Mouse (Mus musculus) hindbrain, embryonic 11.5 days (tissue): ENCODE results near the gene Olfr464. TPM values are rescaled to one million over a fixed set of nuclear protein-coding genes. Genes with fewer than 3 reads are reported as not detected.

Experiments
- ATAC-seq: fragments of 200-750 bp; cut with Nextera tagmentation; 2 replicates; pipeline ENCODE4 v1.8.0; 2017; ENCODE audit warnings: mild to moderate bottlenecking, moderate TSS enrichment, moderate library complexity; ENCODE audit not compliant: low FRiP score
- DNase-seq: peaks from one replicate; pipeline ENCODE4 v3.0.0-alpha.2; 2015; ENCODE audit warnings: low spot score
- H3K27ac ChIP-seq: fragments of 300-500 bp; sonication (generic); 2 replicates; pipeline ENCODE4 v1.5.1; 2014; ENCODE audit warnings: mild to moderate bottlenecking, low read depth, low read length
- H3K27me3 ChIP-seq: fragments of 300-500 bp; sonication (generic); 2 replicates; pipeline ENCODE4 v1.6.1; 2014; ENCODE audit warnings: mild to moderate bottlenecking, low read length, moderate library complexity, mixed read lengths; ENCODE audit not compliant: control insufficient read depth, insufficient read depth
- H3K36me3 ChIP-seq: fragments of 300-500 bp; sonication (generic); 2 replicates; pipeline ENCODE4 v1.6.1; 2014; ENCODE audit warnings: mild to moderate bottlenecking, low read length, moderate library complexity, mixed read lengths; ENCODE audit not compliant: control insufficient read depth, insufficient read depth
- H3K4me1 ChIP-seq: fragments of 300-500 bp; sonication (generic); replicated peaks from 2 replicates; pipeline ENCODE4 v1.6.1; 2014; ENCODE audit warnings: low read length, mixed read lengths; ENCODE audit not compliant: control insufficient read depth, insufficient read depth
- H3K4me2 ChIP-seq: fragments of 300-500 bp; sonication (generic); replicated peaks from 2 replicates; pipeline ENCODE4 v1.6.1; 2014; ENCODE audit warnings: mild to moderate bottlenecking, low read depth, low read length
- H3K4me3 ChIP-seq: fragments of 300-500 bp; sonication (generic); 2 replicates; pipeline ENCODE4 v1.5.1; 2014; ENCODE audit warnings: low read depth, low read length
- H3K9ac ChIP-seq: fragments of 300-500 bp; sonication (generic); 2 replicates; pipeline ENCODE4 v1.6.1; 2014; ENCODE audit warnings: low read depth, low read length
- H3K9me3 ChIP-seq: fragments of 300-500 bp; sonication (generic); 2 replicates; pipeline ENCODE4 v1.6.1; 2016; ENCODE audit warnings: low read length; ENCODE audit not compliant: control insufficient read depth
- whole genome bisulfite sequencing: fragments of 180-500 bp; shearing (Covaris S2); extraction: QIAGEN DNeasy Blood & Tissue Kit; methylation state at CpG from one replicate; pipeline ENCODE4 v1.1.7; 2014; 5-methylcytosine and 5-hydroxymethylcytosine counted together
- polyA plus RNA-seq: library from polyadenylated mRNA; unstranded; fragments of >200 nt; fragmentation: Nextera tagmentation; extraction: Ambion mirVana; gene quantifications from 2 replicates; pipeline ENCODE4 v1.2.1, GENCODE M21; 2014

Gene Olfr464
- polyA plus RNA-seq, 1 experiment from 2014 or later, result not detected

DNA sequence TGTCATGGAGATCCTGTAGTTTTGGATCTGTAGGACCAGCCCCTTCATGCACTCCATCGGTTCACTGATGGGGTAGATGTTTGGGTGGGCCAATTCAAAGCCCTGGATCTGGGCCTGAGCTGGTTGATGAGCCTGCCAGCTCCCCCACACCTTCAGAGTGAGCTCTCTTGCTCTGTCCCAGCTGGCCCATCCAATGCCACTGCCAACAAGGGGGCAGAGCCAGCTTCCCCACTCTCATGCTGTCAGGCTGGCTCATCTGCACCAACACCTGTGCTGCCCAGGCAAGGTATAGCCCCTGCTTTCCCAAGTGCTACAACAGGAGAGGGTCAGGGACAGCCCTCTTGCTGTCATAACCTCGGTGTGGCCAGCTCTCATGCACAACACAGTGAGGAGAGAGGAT, 13.0 kb upstream of the Olfr464 start:
- ATAC-seq (no peak), DNase-seq (no peak)
- Histone ChIP-seq H3K9ac (no peak overlapping the region), H3K4me1 (no peaks in the 10 kb centered on the region), H3K27me3 (no peaks in the 10 kb centered on the region), H3K36me3 (no peaks in the 10 kb centered on the region), H3K9me3 (no peaks in the 10 kb centered on the region), H3K4me2 (no peak overlapping the region), H3K27ac (no peak overlapping the region), H3K4me3 (no peak overlapping the region)
- WGBS, result 82% methylated on average over 2 of the region's 2 CpGs

DNA sequence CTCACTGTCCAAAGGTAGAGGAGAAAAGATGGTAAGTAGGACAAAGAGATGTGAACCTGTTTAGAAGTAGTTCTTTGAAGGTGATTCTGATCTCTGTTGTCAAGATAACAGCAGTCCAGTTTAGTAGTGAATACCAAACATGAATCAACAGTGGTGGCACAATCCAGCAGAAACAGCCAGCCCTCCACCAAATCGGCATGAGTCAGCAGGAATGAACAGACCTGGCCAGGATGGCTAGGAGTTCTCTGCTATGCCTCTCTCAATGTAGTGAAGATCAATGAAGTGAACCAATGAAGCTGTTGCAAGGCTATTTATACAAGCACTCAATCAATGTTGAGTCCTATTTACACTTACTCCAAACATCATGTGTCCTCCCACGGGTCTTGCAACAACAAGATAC, 9.6 kb upstream of the Olfr464 start:
- DNase-seq (no peak), ATAC-seq (no peak)
- H3K9me3 ChIP-seq, result no peaks in the 10 kb centered on the region
- 91% methylated on average over 2 of the region's 2 CpGs for WGBS
- H3K36me3 ChIP-seq, result no peaks in the 10 kb centered on the region
- H3K9ac ChIP-seq, result no peak overlapping the region
- no peaks in the 10 kb centered on the region for H3K27me3 ChIP-seq
- no peak overlapping the region for H3K4me2 ChIP-seq
- H3K4me3 ChIP-seq, result no peak overlapping the region
- no peaks in the 10 kb centered on the region for H3K4me1 ChIP-seq
- no peak overlapping the region for H3K27ac ChIP-seq

GRCm38 (mm10) chr11:87920301-87920700, 466 bp downstream of the Olfr464 start:
- DNase-seq (no peak), ATAC-seq (no peak)
- no peaks in the 10 kb centered on the region for H3K9me3 ChIP-seq
- H3K4me3 ChIP-seq, result no peak overlapping the region
- H3K27ac ChIP-seq, result no peak overlapping the region
- H3K4me1 ChIP-seq, result no peaks in the 10 kb centered on the region
- WGBS, result 67% methylated on average over 2 of the region's 2 CpGs
- H3K27me3 ChIP-seq, result no peaks in the 10 kb centered on the region
- no peaks in the 10 kb centered on the region for H3K36me3 ChIP-seq
- H3K4me2 ChIP-seq, result no peak overlapping the region
- H3K9ac ChIP-seq, result no peak overlapping the region

GRCm38 (mm10) chr11:87916005-87916404, 4.8 kb downstream of the Olfr464 start:
- H3K4me3 ChIP-seq, result no peak overlapping the region
- H3K4me2 ChIP-seq, result no peak overlapping the region
- H3K36me3 ChIP-seq, result no peaks in the 10 kb centered on the region
- no peak for ATAC-seq
- no peak for DNase-seq
- WGBS, result 94% methylated on average over 1 of the region's 1 CpGs
- H3K27ac ChIP-seq, result no peak overlapping the region
- H3K9me3 ChIP-seq, result no peaks in the 10 kb centered on the region
- no peak overlapping the region for H3K9ac ChIP-seq
- H3K4me1 ChIP-seq, result no peaks in the 10 kb centered on the region
- no peaks in the 10 kb centered on the region for H3K27me3 ChIP-seq

- Histone ChIP-seq H3K9ac (no peak overlapping the region), H3K9me3 (no peaks in the 10 kb centered on the region), H3K27me3 (no peaks in the 10 kb centered on the region), H3K4me1 (no peaks in the 10 kb centered on the region), H3K36me3 (no peaks in the 10 kb centered on the region), H3K4me2 (no peak overlapping the region), H3K4me3 (no peak overlapping the region), H3K27ac (no peak overlapping the region)
- ATAC-seq (no peak), DNase-seq (no peak)
- 74% methylated on average over 3 of the region's 3 CpGs for WGBS
Observed at GRCm38 (mm10) chr11:87904331-87904730, 16.4 kb downstream of the Olfr464 start.

DNA sequence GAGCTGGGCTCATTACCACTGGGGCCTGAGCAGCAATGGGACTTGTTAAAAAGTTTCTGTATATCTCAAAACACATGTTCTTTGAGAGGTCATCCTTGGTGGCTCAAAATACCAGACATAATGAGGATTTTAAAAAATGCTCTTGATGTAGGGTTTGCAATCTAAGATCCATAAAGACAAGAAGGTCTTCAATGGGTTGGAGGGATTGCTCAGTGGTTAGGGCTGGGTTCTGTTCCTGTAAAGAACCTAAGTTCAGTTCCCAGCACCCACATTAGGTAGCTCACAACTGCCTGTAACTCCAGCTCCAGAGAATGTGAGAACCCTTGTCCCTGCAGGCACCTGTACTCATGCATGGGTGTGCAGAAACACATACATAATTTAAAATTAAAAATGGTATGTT, 23.5 kb downstream of the Olfr464 start, which contains the start of gene Olfr463:
Olfr463 (minus strand) TSS at position 101 of the 400 bp plus-strand sequence.
- H3K27ac ChIP-seq, result no peak within 1 kb of the TSS
- H3K4me1 ChIP-seq, result no peaks in the 10 kb centered on the region
- H3K27me3 ChIP-seq, result no peaks in the 10 kb centered on the region
- ATAC-seq, result no peak
- H3K4me2 ChIP-seq, result no peak within 1 kb of the TSS
- no peak within 1 kb of the TSS for H3K9ac ChIP-seq
- H3K9me3 ChIP-seq, result no peaks in the 10 kb centered on the region
- no peak within 1 kb of the TSS for H3K4me3 ChIP-seq
- no peaks in the 10 kb centered on the region for H3K36me3 ChIP-seq
- DNase-seq, result no peak

- Histone ChIP-seq H3K4me1 (no peaks in the 10 kb centered on the region), H3K9me3 (no peaks in the 10 kb centered on the region), H3K27me3 (no peaks in the 10 kb centered on the region), H3K9ac (no peak within 1 kb of the TSS), H3K36me3 (no peaks in the 10 kb centered on the region), H3K27ac (no peak within 1 kb of the TSS), H3K4me3 (no peak within 1 kb of the TSS), H3K4me2 (no peak within 1 kb of the TSS)
- WGBS, result 86% methylated on average over 6 of the region's 6 CpGs
- no peak for DNase-seq
- no peak for ATAC-seq
Observed at GRCm38 (mm10) chr11:87892168-87892567, 28.6 kb downstream of the Olfr464 start, which contains the start of gene Olfr462. Olfr462 (minus strand) TSS chr11:87892268.

- no peaks in the 10 kb centered on the region for H3K27me3 ChIP-seq
- H3K4me1 ChIP-seq, result no peaks in the 10 kb centered on the region
- no peaks in the 10 kb centered on the region for H3K36me3 ChIP-seq
- DNase-seq, result no peak
- H3K9me3 ChIP-seq, result no peaks in the 10 kb centered on the region
- no peak overlapping the region for H3K4me3 ChIP-seq
- no peak overlapping the region for H3K27ac ChIP-seq
- H3K4me2 ChIP-seq, result no peak overlapping the region
- H3K9ac ChIP-seq, result no peak overlapping the region
- no peak for ATAC-seq
- 85% methylated on average over 5 of the region's 5 CpGs for WGBS
Observed at GRCm38 (mm10) chr11:87884856-87885255, 35.9 kb downstream of the Olfr464 start.

DNA sequence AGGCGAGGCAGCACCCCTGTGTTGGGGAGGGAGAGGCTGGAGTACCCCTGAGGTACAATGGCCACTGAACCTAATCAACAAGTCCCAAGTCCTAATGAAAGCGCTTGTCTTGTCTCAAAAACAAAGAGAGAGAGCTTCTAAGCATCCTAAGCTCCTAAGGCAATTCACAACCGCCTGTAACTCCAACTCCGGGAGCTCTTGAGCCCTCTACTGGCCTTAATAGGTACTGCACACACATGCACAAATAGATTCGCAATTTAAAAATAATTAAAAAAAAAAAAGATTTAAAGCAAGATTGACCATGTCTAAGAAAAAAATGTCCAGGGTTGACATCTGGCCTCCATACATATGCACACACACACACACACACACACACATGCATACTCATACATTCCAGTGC, 37.3 kb downstream of the Olfr464 start:
- peak; percentile 32 for DNase-seq

More for the DNA sequence above, 37.3 kb downstream of the Olfr464 start:
- 49% methylated on average over 5 of the region's 5 CpGs for WGBS
- Histone ChIP-seq H3K9me3 (no peaks in the 10 kb centered on the region), H3K4me1 (no peaks in the 10 kb centered on the region), H3K4me3 (no peak overlapping the region), H3K4me2 (no peak overlapping the region), H3K36me3 (no peaks in the 10 kb centered on the region), H3K9ac (no peak overlapping the region), H3K27ac (no peak overlapping the region), H3K27me3 (no peaks in the 10 kb centered on the region)
- ATAC-seq, result no peak
